Mouse (Mus musculus) midbrain, embryonic 11.5 days (tissue): Measurements from ENCODE around the gene Orai3. TPM values are rescaled to one million over a fixed set of nuclear protein-coding genes. Genes with fewer than 3 reads are reported as not detected.
"Not testable (repeated sequence)": the region's sequence is repeated elsewhere in the genome, so short reads cannot be mapped to it uniquely, and the experiment has no call there.

Source experiments
- ATAC-seq: fragments of 200-750 bp; cut with Nextera tagmentation; 2 replicates; pipeline ENCODE4 v1.8.0; 2017; ENCODE audit warnings: moderate TSS enrichment, moderate library complexity; ENCODE audit not compliant: low FRiP score
- DNase-seq: peaks from one replicate; pipeline ENCODE4 v3.0.0; 2015; ENCODE audit warnings: low spot score; ENCODE audit errors: missing footprints
- H3K27ac ChIP-seq: fragments of 300-500 bp; sonication (generic); 2 replicates; pipeline ENCODE4 v1.5.1; 2014; ENCODE audit warnings: low read depth, low read length
- H3K27me3 ChIP-seq: fragments of 300-500 bp; sonication (generic); 2 replicates; pipeline ENCODE4 v1.6.1; 2014; ENCODE audit warnings: mild to moderate bottlenecking, low read length, moderate library complexity, mixed read lengths; ENCODE audit not compliant: control insufficient read depth, insufficient read depth
- H3K36me3 ChIP-seq: fragments of 300-500 bp; sonication (generic); 2 replicates; pipeline ENCODE4 v1.6.1; 2014; ENCODE audit warnings: mild to moderate bottlenecking, low read length, moderate library complexity, mixed read lengths; ENCODE audit not compliant: control insufficient read depth, insufficient read depth
- H3K4me1 ChIP-seq: fragments of 300-500 bp; sonication (generic); 2 replicates; pipeline ENCODE4 v1.6.1; 2014; ENCODE audit warnings: low read length; ENCODE audit not compliant: control insufficient read depth, insufficient read depth
- H3K4me2 ChIP-seq: fragments of 300-500 bp; sonication (generic); 2 replicates; pipeline ENCODE4 v1.6.1; 2014; ENCODE audit warnings: mild to moderate bottlenecking, moderate library complexity
- H3K4me3 ChIP-seq: fragments of 300-500 bp; sonication (generic); 2 replicates; pipeline ENCODE4 v1.5.1; 2014; ENCODE audit warnings: low read depth, low read length
- H3K9ac ChIP-seq: fragments of 300-500 bp; sonication (generic); 2 replicates; pipeline ENCODE4 v1.6.1; 2014; ENCODE audit warnings: low read length
- H3K9me3 ChIP-seq: fragments of 300-500 bp; sonication (generic); 2 replicates; pipeline ENCODE4 v1.6.1; 2016; ENCODE audit warnings: low read length; ENCODE audit not compliant: control insufficient read depth
- WGBS: fragments of 180-500 bp; shearing (Covaris S2); extraction: QIAGEN DNeasy Blood & Tissue Kit; methylation state at CpG from one replicate; pipeline ENCODE4 v1.1.7; 2014; 5-methylcytosine and 5-hydroxymethylcytosine counted together
- polyA plus RNA-seq: library from polyadenylated mRNA; unstranded; fragments of >200 nt; fragmentation: Nextera tagmentation; extraction: Ambion mirVana; gene quantifications from 2 replicates; pipeline ENCODE4 v1.2.1, GENCODE M21; 2014

Gene Orai3
- polyA plus RNA-seq, 1 experiment from 2014 or later = 6.1 TPM

GRCm38 (mm10) chr7:127768997-127769593, 520 bp upstream of the Orai3 start:
- Histone ChIP-seq H3K9ac (peak overlapping the region; percentile 82), H3K36me3 (peaks cover 11% of the 10 kb centered on the region), H3K4me1 (peaks cover 23% of the 10 kb centered on the region), H3K9me3 (no peaks in the 10 kb centered on the region), H3K27me3 (no peaks in the 10 kb centered on the region; the same call in 1 of the 2 replicates), H3K4me3 (peak overlapping the region; percentile 42), H3K4me2 (peak overlapping the region; percentile 80), H3K27ac (no peak overlapping the region)
- DNase-seq = peak; percentile 98
- WGBS = under 1% methylated on average over 16 of the region's 16 CpGs
- ATAC-seq = peak; percentile 88

- peak; percentile 20 for ATAC-seq
- WGBS = 9% methylated on average over 27 of the region's 27 CpGs
- no peaks in the 10 kb centered on the region; the same call in 1 of the 2 replicates for H3K27me3 ChIP-seq
- peak; percentile 91 for DNase-seq
- peak overlapping the region; percentile 30; the same call in 1 of the 2 replicates for H3K27ac ChIP-seq
- H3K9me3 ChIP-seq = no peaks in the 10 kb centered on the region
- H3K9ac ChIP-seq = peak overlapping the region; percentile 82
- H3K4me3 ChIP-seq = peak overlapping the region; percentile 42
- H3K4me2 ChIP-seq = peak overlapping the region; percentile 80
- peaks cover 10% of the 10 kb centered on the region for H3K36me3 ChIP-seq
- peaks cover 23% of the 10 kb centered on the region for H3K4me1 ChIP-seq
Observed at GRCm38 (mm10) chr7:127770039-127770905, 657 bp downstream of the Orai3 start.

GRCm38 (mm10) chr7:127771262-127771661, 1.6 kb downstream of the Orai3 start:
- Histone ChIP-seq H3K9ac (no peak overlapping the region), H3K4me2 (no peak overlapping the region), H3K27me3 (no peaks in the 10 kb centered on the region; the same call in 1 of the 2 replicates), H3K4me3 (no peak overlapping the region), H3K9me3 (no peaks in the 10 kb centered on the region), H3K27ac (no peak overlapping the region), H3K36me3 (peaks cover 10% of the 10 kb centered on the region), H3K4me1 (peaks cover 25% of the 10 kb centered on the region)
- WGBS = 80% methylated on average over 5 of the region's 5 CpGs
- DNase-seq = no peak
- no peak for ATAC-seq

GRCm38 (mm10) chr7:127772080-127772479, 2.5 kb downstream of the Orai3 start:
- H3K9ac ChIP-seq = no peak overlapping the region
- H3K27me3 ChIP-seq = no peaks in the 10 kb centered on the region; the same call in 1 of the 2 replicates
- H3K4me1 ChIP-seq = peaks cover 25% of the 10 kb centered on the region
- DNase-seq = no peak
- H3K36me3 ChIP-seq = peaks cover 8% of the 10 kb centered on the region
- no peak overlapping the region for H3K27ac ChIP-seq
- no peak overlapping the region for H3K4me2 ChIP-seq
- WGBS = 91% methylated on average over 3 of the region's 3 CpGs
- no peak overlapping the region for H3K4me3 ChIP-seq
- no peaks in the 10 kb centered on the region for H3K9me3 ChIP-seq
- ATAC-seq = no peak

- Histone ChIP-seq H3K9me3 (no peaks in the 10 kb centered on the region), H3K9ac (no peak overlapping the region), H3K27me3 (no peaks in the 10 kb centered on the region; the same call in 1 of the 2 replicates), H3K36me3 (peaks cover 5% of the 10 kb centered on the region), H3K4me3 (no peak overlapping the region), H3K27ac (no peak overlapping the region), H3K4me2 (no peak overlapping the region), H3K4me1 (peaks cover 25% of the 10 kb centered on the region)
- no peak for DNase-seq
- 80% methylated on average over 1 of the region's 1 CpGs for WGBS
- no peak for ATAC-seq
Observed at GRCm38 (mm10) chr7:127772557-127772956, 2.9 kb downstream of the Orai3 start.

- ATAC-seq (no peak), DNase-seq (no peak)
- peaks cover 28% of the 10 kb centered on the region for H3K4me1 ChIP-seq
- WGBS = 45% methylated on average over 9 of the region's 9 CpGs
- H3K27me3 ChIP-seq = no peaks in the 10 kb centered on the region; the same call in 1 of the 2 replicates
- no peak overlapping the region for H3K27ac ChIP-seq
- no peaks in the 10 kb centered on the region for H3K9me3 ChIP-seq
- no peaks in the 10 kb centered on the region; the same call in 1 of the 2 replicates for H3K36me3 ChIP-seq
- no peak overlapping the region for H3K9ac ChIP-seq
- no peak overlapping the region for H3K4me3 ChIP-seq
- H3K4me2 ChIP-seq = no peak overlapping the region
Observed at GRCm38 (mm10) chr7:127773664-127774384, 4.2 kb downstream of the Orai3 start.

- not testable (repeated sequence) for ATAC-seq, H3K36me3 ChIP-seq, H3K9me3 ChIP-seq, DNase-seq, H3K27me3 ChIP-seq
- Histone ChIP-seq H3K4me2 (peak overlapping the region; percentile 66), H3K27ac (peak overlapping the region; percentile 93; the same call in 1 of the 2 replicates), H3K9ac (peak overlapping the region; percentile 94), H3K4me1 (peaks cover 11% of the 10 kb centered on the region), H3K4me3 (peak overlapping the region; percentile 94)
- WGBS = 82% methylated on average over 7 of the region's 7 CpGs
Observed at GRCm38 (mm10) chr7:127775837-127776236, 6.2 kb downstream of the Orai3 start.

GRCm38 (mm10) chr7:127776426-127776825, 6.8 kb downstream of the Orai3 start, which contains the start of gene Setd1a:
TSS of gene Setd1a (plus strand) at chr7:127776670.
- H3K4me3 ChIP-seq = peak within 1 kb of the TSS; percentile 94
- ATAC-seq (peak; percentile 68), DNase-seq (no peak)
- H3K4me1 ChIP-seq = peaks cover 11% of the 10 kb centered on the region
- H3K9ac ChIP-seq = peak within 1 kb of the TSS; percentile 94
- H3K4me2 ChIP-seq = peak within 1 kb of the TSS; percentile 84
- no peaks in the 10 kb centered on the region for H3K27me3 ChIP-seq
- WGBS = under 1% methylated on average over 23 of the region's 23 CpGs
- H3K9me3 ChIP-seq = no peaks in the 10 kb centered on the region
- peaks cover 8% of the 10 kb centered on the region for H3K36me3 ChIP-seq
- H3K27ac ChIP-seq = peak within 1 kb of the TSS; percentile 93
